Mouse (Mus musculus) heart, postnatal 0 days (tissue): Measurements from ENCODE around the gene Pde2a.

Source experiments
- CTCF ChIP-seq: IDR thresholded peaks from 2 replicates; pipeline ENCODE4 v1.5.1; 2016; ENCODE audit warnings: antibody characterized with exemption, control low read depth, low read depth
- EP300 ChIP-seq: IDR thresholded peaks from 2 replicates; pipeline ENCODE4 v1.6.1; 2016; ENCODE audit warnings: antibody characterized with exemption, low read depth

DNA sequence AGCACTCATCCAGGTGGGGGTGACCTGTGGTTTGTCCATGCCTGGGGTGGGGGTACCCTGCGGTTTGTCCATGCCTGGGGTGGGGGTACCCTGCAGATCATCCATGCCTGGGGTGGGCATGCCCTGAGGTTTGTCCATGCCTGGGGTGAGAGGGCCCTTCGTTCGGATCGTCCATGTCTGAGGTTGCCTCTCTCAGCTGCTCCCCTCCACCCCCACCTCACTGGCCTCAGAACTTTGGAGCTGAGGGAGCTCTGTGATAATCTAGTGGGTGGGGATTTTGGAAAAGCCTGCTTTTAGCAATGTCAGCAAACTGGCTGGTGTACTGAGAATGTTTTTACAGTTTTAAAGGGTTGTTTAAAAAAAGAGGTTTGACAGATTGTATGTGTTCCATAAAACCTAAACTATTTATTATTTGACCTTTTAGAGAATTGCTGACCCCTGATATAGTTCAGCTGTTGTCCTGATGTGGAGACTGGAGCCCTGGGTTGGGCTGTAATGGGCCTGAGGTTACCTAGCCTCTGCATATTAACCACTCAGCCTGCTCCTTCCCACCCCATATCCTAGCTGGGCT is 29.5 kb upstream of the Pde2a start:
- TF ChIP-seq CTCF (no peak), EP300 (no peak)
